Mouse (Mus musculus): ENCODE results near the gene Necab2.

- TF ChIP-seq POLR2A (IDR thresholded peaks at IDR 0.05; ENCODE audit: borderline replicate concordance, low read depth, low read length), result no peak
- TF ChIP-seq CTCF (IDR thresholded peaks at IDR 0.05; ENCODE audit: low read depth, low read length), result no peak
Observed at GRCm38 (mm10) chr8:119515767-119516166, 69.2 kb downstream of the Necab2 start.
